Comparison of ENCODE assay signal across 8 mouse cellular contexts in genomic region chr9:66059583-66060307, GRCm38 (mm10). TPM values are rescaled to one million over a fixed set of nuclear protein-coding genes. Genes with fewer than 3 reads are reported as not detected.
A peak's percentile ranks its signal among the peaks of the same experiment; 100 is the strongest.
DNase-seq lines count a peak whose midpoint lies in the region; ATAC-seq and TF ChIP-seq lines count a peak whose summit lies in the region.

Gene Ppib (plus strand): TSS chr9:66060222.

- TF ChIP-seq CTCF in bone marrow macrophage, adult 2 months (IDR thresholded peaks at IDR 0.05; ENCODE audit: low read depth, low read length) = no peak
- TF ChIP-seq CTCF in embryonic fibroblast, embryonic 13.5 days (IDR thresholded peaks at IDR 0.05; ENCODE audit: borderline replicate concordance, insufficient read depth, low read length) = no peak

- WGBS in kidney, embryonic 14.5 days = 1% methylated on average over 51 of the region's 51 CpGs
- WGBS in limb, embryonic 15.5 days = 1% methylated on average over 51 of the region's 51 CpGs

- H3K4me3 ChIP-seq in bone marrow macrophage, adult 2 months (ENCODE audit: insufficient read depth, low read length) = peak within 1 kb of the TSS; percentile 97
- H3K4me3 ChIP-seq in embryonic fibroblast, embryonic 13.5 days (ENCODE audit: insufficient read depth, low read length) = peak within 1 kb of the TSS; percentile 88
- peak within 1 kb of the TSS; percentile 69 for H3K4me3 ChIP-seq in kidney, embryonic 14.5 days (ENCODE audit: low read length)
- peak within 1 kb of the TSS; percentile 80 for H3K4me3 ChIP-seq in limb, embryonic 15.5 days

- DNase-seq in A20 (ENCODE audit: low read depth, low spot score) = peak; percentile 98
- peak; percentile 99 for DNase-seq in heart, adult 9 months (ENCODE audit: low spot score in 2 of 2)
- peak; percentile 91 to 92 for DNase-seq in monocyte, adult 2 months (ENCODE audit: low read depth in 1 of 2, low spot score in 2 of 2)
- peak; percentile 98 to 99 for DNase-seq in spleen, postnatal 36 days (ENCODE audit: low spot score in 2 of 2)

- no peak for TF ChIP-seq POLR2A in bone marrow macrophage, adult 2 months (IDR thresholded peaks at IDR 0.05; ENCODE audit: borderline replicate concordance, low read depth, low read length)
- peak; percentile 98 for TF ChIP-seq POLR2A in embryonic fibroblast, embryonic 13.5 days (IDR thresholded peaks at IDR 0.05; ENCODE audit: low read depth, low read length)

- H3K9ac ChIP-seq in kidney, embryonic 14.5 days (ENCODE audit: low read depth, low read length) = peak within 1 kb of the TSS; percentile 80
- H3K9ac ChIP-seq in limb, embryonic 15.5 days = peak within 1 kb of the TSS; percentile 90

- H3K27ac ChIP-seq in bone marrow macrophage, adult 2 months (ENCODE audit: insufficient read depth, low read depth, low read length) = peak within 1 kb of the TSS; percentile 52
- H3K27ac ChIP-seq in embryonic fibroblast, embryonic 13.5 days (ENCODE audit: insufficient read depth, low read length) = peak within 1 kb of the TSS; percentile 35; the same call in 1 of the 2 replicates
- H3K27ac ChIP-seq in kidney, embryonic 14.5 days (ENCODE audit: low read depth, low read length) = no peak within 1 kb of the TSS
- peak within 1 kb of the TSS; percentile 88 for H3K27ac ChIP-seq in limb, embryonic 15.5 days

- H3K4me1 ChIP-seq in bone marrow macrophage, adult 2 months (ENCODE audit: control insufficient read depth, insufficient read depth, low read length) = peaks cover 17% of the 10 kb centered on the region
- H3K4me1 ChIP-seq in embryonic fibroblast, embryonic 13.5 days (ENCODE audit: control insufficient read depth, insufficient read depth, low read length) = no peaks in the 10 kb centered on the region
- H3K4me1 ChIP-seq in kidney, embryonic 14.5 days (ENCODE audit: control insufficient read depth, insufficient read depth, low read length) = peaks cover 15% of the 10 kb centered on the region
- peaks cover 16% of the 10 kb centered on the region for H3K4me1 ChIP-seq in limb, embryonic 15.5 days

- ATAC-seq in kidney, embryonic 14.5 days (ENCODE audit: low FRiP score, low TSS enrichment) = peak; percentile 97
- ATAC-seq in limb, embryonic 15.5 days (ENCODE audit: insufficient number of reproducible peaks, low FRiP score, low TSS enrichment, low read depth) = peak; percentile 97

- peaks cover 26% of the 10 kb centered on the region for H3K36me3 ChIP-seq in kidney, embryonic 14.5 days (ENCODE audit: control insufficient read depth, insufficient read depth, low read length)
- H3K36me3 ChIP-seq in limb, embryonic 15.5 days = peaks cover 22% of the 10 kb centered on the region

- peak within 1 kb of the TSS; percentile 78 for H3K4me2 ChIP-seq in kidney, embryonic 14.5 days (replicated peaks; ENCODE audit: low read depth, low read length)
- peak within 1 kb of the TSS; percentile 74 for H3K4me2 ChIP-seq in limb, embryonic 15.5 days

- H3K27me3 ChIP-seq in kidney, embryonic 14.5 days (ENCODE audit: control insufficient read depth, insufficient read depth, low read length) = no peaks in the 10 kb centered on the region
- H3K27me3 ChIP-seq in limb, embryonic 15.5 days = no peaks in the 10 kb centered on the region

- no peaks in the 10 kb centered on the region for H3K9me3 ChIP-seq in kidney, embryonic 14.5 days (ENCODE audit: control insufficient read depth, low read length)
- H3K9me3 ChIP-seq in limb, embryonic 15.5 days = no peaks in the 10 kb centered on the region

RNA-seq across cellular contexts. Expression of gene Ppib, which starts in this region (rescaled TPM):
- polyA plus RNA-seq in bone marrow macrophage, adult 2 months (2012; ENCODE audit: insufficient read depth, insufficient read length, missing spikeins) = 274 and 288 TPM in 2 replicates
- 484 and 532 TPM in 2 replicates for polyA plus RNA-seq in embryonic fibroblast, embryonic 13.5 days (2011; ENCODE audit: insufficient read length, low read depth, missing spikeins)
- polyA plus RNA-seq in kidney, embryonic 14.5 days (2014; fragmentation: Nextera tagmentation; extraction: Ambion mirVana) = 622 and 701 TPM in 2 replicates
- 775 and 785 TPM in 2 replicates for polyA plus RNA-seq in limb, embryonic 15.5 days (2015; fragmentation: Nextera tagmentation; extraction: Ambion mirVana)
